Mouse (Mus musculus): Measurements from ENCODE around the gene Gfra4.
"Not testable (repeated sequence)": the region's sequence is repeated elsewhere in the genome, so short reads cannot be mapped to it uniquely, and the experiment has no call there.

Gfra4 gene

DNA sequence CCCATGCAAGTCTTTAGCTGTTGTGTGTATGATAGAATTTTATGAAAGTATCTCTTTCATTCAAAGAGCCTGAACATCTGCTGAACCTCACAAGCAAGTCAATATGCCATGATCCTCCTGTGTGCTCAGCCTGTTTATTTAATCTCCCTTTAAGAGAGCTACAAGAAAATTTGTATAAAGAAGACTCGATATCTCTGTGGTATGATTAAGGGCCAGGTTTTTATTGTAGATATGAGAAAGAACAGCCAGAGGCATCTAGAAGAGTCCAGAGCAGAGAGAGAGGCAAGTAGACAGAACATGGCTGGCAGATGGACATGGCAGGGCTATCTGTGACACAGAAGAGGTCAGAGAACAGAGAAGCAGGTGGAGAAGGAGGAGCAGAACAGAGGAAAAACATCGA, 3.1 kb upstream of the Gfra4 start:
- no peak for DNase-seq

GRCm38 (mm10) chr2:131044989-131045720, 2.3 kb upstream of the Gfra4 start:
- peak in 1 of 2 experiments; percentile 23 for DNase-seq

- no peak for DNase-seq
Observed at GRCm38 (mm10) chr2:131044354-131044852, 1.5 kb upstream of the Gfra4 start.

- peak; percentile 74 to 81 for DNase-seq
Observed at GRCm38 (mm10) chr2:131040854-131041825, 1.7 kb downstream of the Gfra4 start.

DNA sequence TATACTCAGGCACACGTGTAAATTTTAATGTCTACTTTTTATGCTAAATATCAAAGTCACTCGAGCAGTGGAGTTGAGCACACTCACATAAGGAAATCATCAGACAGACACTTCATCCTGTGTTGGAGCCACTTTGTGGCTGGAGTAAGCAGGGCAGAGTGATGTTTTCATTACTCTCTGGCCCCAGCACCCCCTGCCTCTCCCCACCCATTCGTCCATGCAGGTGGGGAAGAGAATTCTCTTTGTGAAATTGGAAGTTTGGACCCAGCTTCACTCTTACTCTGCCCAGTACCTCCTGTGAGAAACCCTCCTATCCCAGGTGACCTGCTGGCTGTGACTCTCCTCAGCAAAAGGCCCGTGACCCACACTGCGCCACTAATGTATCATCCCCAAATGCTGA, 4.2 kb downstream of the Gfra4 start:
- DNase-seq: no peak

DNA sequence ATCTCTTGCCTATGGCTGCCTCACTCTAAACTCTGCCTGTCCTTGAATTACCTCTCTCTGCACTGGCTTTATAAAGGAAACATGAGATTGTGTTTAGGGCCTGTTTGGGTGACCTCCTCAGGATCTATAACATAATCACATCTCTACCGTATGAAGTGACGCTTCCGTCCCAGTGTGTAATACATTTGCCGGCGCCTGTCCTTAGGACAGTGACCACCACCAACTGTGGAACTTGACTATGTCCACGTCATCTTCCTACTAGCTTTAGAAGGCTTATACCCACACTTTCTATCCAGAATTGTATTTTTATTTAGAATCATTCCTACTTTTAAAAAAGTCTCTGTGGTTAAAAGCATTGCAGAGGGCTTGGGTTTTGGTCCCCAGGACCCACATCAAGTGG, 4.7 kb downstream of the Gfra4 start:
- no peak for DNase-seq

- DNase-seq: peak in 1 of 2 experiments; percentile 21
Observed at GRCm38 (mm10) chr2:131037226-131037990, 5.5 kb downstream of the Gfra4 start.

GRCm38 (mm10) chr2:131036757-131037156, 6.1 kb downstream of the Gfra4 start:
- DNase-seq: no peak

DNA sequence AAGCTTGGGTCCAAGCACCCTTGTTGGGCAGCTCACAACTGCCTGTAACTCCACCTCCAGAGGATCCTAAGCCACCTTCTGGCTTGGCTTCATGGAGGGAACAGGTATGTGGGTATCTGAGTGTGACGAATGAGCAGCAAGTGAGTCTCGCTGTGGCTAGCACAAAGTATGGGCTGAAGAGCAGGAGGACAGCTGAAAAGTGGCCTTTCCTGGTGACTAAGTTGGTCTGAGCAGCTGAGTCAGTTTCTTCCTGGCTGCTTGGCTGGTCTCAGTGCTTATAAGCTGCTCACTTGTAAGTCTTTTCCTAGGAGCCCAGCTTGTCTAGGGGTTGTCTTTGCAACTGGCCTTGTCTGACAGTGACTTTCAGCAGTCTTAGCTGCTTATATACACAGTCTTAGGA, 6.5 kb downstream of the Gfra4 start:
- no peak for DNase-seq

DNA sequence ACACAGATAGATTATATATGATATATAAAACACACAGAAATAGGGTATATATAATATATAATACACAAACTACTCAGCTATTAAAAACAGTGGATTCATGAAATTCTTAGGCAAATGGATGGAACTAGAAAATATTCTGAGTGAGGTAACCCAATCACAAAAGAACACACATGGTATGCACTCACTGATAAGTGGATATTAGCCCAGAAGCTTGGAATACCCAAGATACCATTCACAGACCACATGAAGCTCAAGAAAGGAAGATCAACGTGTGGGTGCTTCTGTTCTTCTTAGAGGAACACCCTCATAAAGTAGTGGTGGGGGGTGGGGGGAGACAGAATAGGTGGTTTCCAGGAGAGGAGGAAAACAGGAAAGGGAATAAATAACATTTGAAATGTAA, 11.5 kb downstream of the Gfra4 start:
- DNase-seq: not testable (repeated sequence)

DNA sequence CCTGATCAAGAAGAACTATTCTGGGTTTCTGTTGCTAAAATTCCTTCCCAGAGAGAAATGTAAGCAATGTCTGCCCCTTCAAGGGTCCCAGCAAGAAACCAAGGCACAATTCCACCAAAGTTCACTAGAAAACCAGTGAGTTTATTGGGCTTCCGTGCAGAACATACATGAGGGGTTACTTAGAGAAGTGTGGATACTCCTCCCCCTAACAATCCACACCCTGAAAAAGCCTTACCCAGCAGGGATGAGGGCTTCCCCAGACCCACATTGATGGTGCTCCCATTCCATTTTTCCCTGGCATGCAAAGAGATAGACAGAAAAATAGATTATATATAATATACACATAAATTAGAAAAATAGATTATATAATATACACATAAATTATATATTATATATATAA, 11.9 kb downstream of the Gfra4 start:
- no peak for DNase-seq

DNA sequence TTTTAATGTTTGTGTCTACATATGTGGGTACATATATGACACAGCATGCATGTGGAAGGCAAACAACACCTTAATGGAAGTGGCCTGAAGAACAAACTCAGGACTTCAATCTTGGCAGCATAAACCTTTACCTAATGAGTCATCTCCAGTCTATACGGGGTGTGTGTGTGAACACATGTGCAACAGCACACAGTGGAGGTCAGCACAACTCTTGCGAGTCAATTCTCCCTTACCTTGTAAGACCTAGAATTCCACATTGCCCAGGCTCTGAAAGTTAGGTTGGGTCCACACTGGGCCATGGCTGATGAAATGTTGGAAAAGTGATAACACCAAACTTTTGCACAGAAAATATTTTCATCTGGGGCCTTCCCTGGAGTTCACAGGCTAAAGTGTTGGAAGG, 12.3 kb downstream of the Gfra4 start:
- DNase-seq: no peak

DNA sequence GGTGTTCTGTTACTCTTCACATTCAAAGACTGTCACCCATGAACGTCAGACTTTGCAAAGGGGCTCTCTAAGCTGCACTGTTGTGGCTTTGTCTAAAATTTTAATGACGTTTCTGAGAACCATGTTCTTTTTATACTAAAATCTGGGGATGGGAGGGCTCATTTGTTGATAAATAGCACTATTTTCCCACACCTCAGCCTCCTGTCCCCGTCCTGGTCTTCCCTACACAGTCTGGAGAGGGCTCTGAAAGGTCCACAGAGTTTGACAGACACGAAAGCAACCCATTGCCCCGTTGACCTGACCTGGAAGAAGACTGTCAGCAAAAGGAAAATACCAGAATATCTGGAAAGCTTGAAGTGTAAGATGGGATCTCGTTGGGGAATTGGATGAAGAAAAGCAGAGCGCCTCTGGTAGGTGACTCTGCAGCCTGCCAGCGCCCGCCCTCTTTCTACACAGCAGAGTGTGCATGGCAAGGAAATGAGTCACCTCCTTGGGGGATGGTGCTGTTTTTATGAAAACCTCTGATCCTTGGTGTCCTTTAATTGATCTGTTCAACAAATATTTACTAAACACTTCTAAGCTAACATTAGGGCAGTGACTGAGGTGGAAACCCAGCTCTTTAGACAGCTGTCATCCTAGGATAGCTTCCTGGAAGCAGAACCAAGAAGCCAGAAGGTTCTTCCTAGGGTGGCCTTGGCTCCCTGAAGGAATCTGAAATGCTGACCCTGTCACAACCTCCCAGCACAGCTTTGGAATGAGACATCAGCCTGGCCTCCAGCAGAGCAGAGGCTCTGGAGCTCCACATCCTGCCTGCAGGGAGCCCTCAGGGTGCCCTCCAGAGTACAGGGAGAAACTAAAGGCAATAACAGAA, 13.6 kb downstream of the Gfra4 start:
- DNase-seq: no peak

DNA sequence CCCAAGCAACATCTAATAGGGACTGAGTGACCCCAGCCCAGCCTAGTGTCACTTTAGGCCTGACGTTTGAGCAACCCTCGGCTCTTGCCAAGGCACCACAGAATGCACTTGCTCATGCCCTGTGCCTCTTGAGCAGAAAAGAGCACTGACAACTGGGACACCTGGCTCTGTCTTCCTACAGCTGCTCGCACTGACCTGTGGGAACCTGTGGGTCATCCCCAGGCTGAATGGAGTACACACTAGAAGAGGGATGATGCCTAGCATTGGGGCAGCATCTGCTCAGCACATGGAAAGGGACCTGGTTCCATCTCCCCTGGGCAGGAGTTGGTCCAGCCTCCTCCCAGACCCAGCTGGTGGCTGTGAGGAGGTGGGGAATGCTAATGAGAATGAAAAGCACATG, 15.9 kb downstream of the Gfra4 start:
- no peak for DNase-seq

GRCm38 (mm10) chr2:131025230-131025629, 17.7 kb downstream of the Gfra4 start:
- no peak for DNase-seq

- no peak for DNase-seq
Observed at GRCm38 (mm10) chr2:131010566-131010965, 32.3 kb downstream of the Gfra4 start.

DNA sequence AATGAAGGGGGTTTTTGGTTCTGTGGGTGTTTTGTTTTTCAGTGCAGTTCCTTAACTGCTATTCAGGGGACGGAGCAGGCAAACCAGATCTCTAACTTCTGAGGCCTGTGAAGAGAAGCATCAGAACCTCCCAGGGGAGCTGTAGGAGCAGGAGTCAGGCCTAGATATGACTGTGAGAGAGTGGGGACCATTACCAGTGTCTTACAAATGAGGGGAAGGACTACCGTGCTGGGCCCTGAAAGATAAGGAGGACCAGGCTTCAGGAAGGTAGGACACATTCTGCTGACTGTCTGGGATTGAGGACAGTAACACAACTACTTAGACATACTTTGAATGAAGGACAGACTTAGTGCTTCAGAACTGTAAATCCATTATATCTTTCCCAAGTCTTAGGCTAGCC, 33.8 kb downstream of the Gfra4 start:
- DNase-seq: no peak

GRCm38 (mm10) chr2:130992818-130993217, 50.1 kb downstream of the Gfra4 start:
- DNase-seq: no peak

Data from cerebellum, postnatal 25 days (tissue).